Mouse (Mus musculus): Measurements from ENCODE around the gene Clcn7.

DNA sequence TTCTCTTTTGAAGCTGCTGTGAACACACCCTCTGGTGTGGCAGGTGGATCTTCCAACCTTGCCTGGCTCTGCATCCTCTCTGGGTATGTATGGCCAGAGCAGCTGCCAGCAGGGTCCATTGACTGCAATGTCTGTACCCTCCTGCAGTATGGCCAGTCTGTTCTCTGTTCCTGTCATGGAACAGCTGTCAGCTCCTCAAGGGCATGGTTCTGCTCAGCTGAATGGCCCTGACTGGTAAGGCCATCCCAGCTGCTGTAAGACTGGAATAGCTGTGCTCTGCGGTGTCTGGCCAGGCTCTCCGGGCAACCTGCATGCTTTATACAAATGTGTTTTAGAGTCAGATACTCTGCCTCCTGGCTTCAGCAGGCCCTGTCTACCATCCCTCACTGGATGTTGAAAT is 36.5 kb downstream of the Clcn7 start:
- TF ChIP-seq CTCF (IDR thresholded peaks at IDR 0.05; ENCODE audit: borderline replicate concordance, extremely low read depth, insufficient read depth, insufficient read length) (no peak), POLR2A (IDR thresholded peaks at IDR 0.05; ENCODE audit: borderline replicate concordance, extremely low read depth, insufficient read depth, insufficient read length, poor library complexity, severe bottlenecking) (no peak)
